8 mouse cellular contexts compared by ENCODE assay signal in genomic region chr7:99375455-99375854, GRCm38 (mm10). TPM values are rescaled to one million over a fixed set of nuclear protein-coding genes. Genes with fewer than 3 reads are reported as not detected.
DNase-seq lines count a peak whose midpoint lies in the region; ATAC-seq and TF ChIP-seq lines count a peak whose summit lies in the region.

No protein-coding gene starts in this region.

- no peak overlapping the region for H3K4me3 ChIP-seq in heart, embryonic 10.5 days
- no peak overlapping the region for H3K4me3 ChIP-seq in CH12.LX (replicated peaks in 1 of 3; ENCODE audit: low read depth in 2 of 3, low read length in 2 of 3, poor library complexity in 1 of 3)
- no peak overlapping the region for H3K4me3 ChIP-seq in heart, postnatal 0 days (ENCODE audit: low read depth, low read length)
- H3K4me3 ChIP-seq in limb, embryonic 10.5 days: no peak overlapping the region

- H3K4me2 ChIP-seq in CH12.LX (ENCODE audit: insufficient read depth, low read depth, poor library complexity, severe bottlenecking): no peak overlapping the region
- H3K4me2 ChIP-seq in heart, postnatal 0 days (ENCODE audit: low read depth, low read length): no peak overlapping the region

- DNase-seq in heart, adult 8-10 months (ENCODE audit: low spot score): peak; percentile 76
- DNase-seq in heart, embryonic 10.5 days (ENCODE audit: low spot score): no peak
- peak; percentile 66 for DNase-seq in CH12.LX (ENCODE audit: extremely low read depth)
- peak; percentile 40 for DNase-seq in c-Kit-positive CD71-negative TER-119-negative erythroid progenitor cells, embryonic 14.5 days (ENCODE audit: low read depth)
- DNase-seq in heart, postnatal 0 days (ENCODE audit: low spot score): peak; percentile 42
- peak; percentile 88 for DNase-seq in limb, embryonic 10.5 days (ENCODE audit: low spot score)
- DNase-seq in retina, embryonic 14.5 days (ENCODE audit: low spot score): peak; percentile 81
- DNase-seq in urinary bladder, postnatal 14 days (ENCODE audit: low spot score): peak; percentile 88

- H3K36me3 ChIP-seq in heart, embryonic 10.5 days: no peaks in the 10 kb centered on the region
- H3K36me3 ChIP-seq in CH12.LX (replicated peaks in 1 of 2; ENCODE audit: control insufficient read depth in 1 of 2, insufficient read depth in 1 of 2, low read length in 1 of 2): no peaks in the 10 kb centered on the region
- H3K36me3 ChIP-seq in heart, postnatal 0 days (replicated peaks; ENCODE audit: control insufficient read depth, insufficient read depth, low read length): no peaks in the 10 kb centered on the region
- H3K36me3 ChIP-seq in limb, embryonic 10.5 days: no peaks in the 10 kb centered on the region

- H3K4me1 ChIP-seq in heart, embryonic 10.5 days: peaks cover 25% of the 10 kb centered on the region
- H3K4me1 ChIP-seq in CH12.LX (ENCODE audit: control insufficient read depth in 1 of 2, insufficient read depth in 2 of 2): peaks cover 0 to 10% of the 10 kb centered on the region in 2 experiments; a peak in 2 of 4 replicates
- peaks cover 9% of the 10 kb centered on the region; the same call in 1 of the 2 replicates for H3K4me1 ChIP-seq in heart, postnatal 0 days (ENCODE audit: control insufficient read depth, insufficient read depth)
- peaks cover 6% of the 10 kb centered on the region for H3K4me1 ChIP-seq in limb, embryonic 10.5 days

- no peak for ATAC-seq in heart, postnatal 0 days (ENCODE audit: insufficient read depth, low read depth)

- peaks cover 12% of the 10 kb centered on the region for H3K27me3 ChIP-seq in heart, embryonic 10.5 days (ENCODE audit: insufficient read depth, poor library complexity, severe bottlenecking)
- peaks cover 7% of the 10 kb centered on the region for H3K27me3 ChIP-seq in CH12.LX (replicated peaks)
- H3K27me3 ChIP-seq in heart, postnatal 0 days (ENCODE audit: control insufficient read depth, insufficient read depth, low read length): no peaks in the 10 kb centered on the region
- no peaks in the 10 kb centered on the region; the same call in 1 of the 2 replicates for H3K27me3 ChIP-seq in limb, embryonic 10.5 days (ENCODE audit: low read depth, poor library complexity, severe bottlenecking)

- peak; percentile 68 to 96 for TF ChIP-seq CTCF in CH12.LX (conservative IDR thresholded peaks at IDR 0.05 in 1 of 2, IDR thresholded peaks at IDR 0.05 in 1 of 2; ENCODE audit: low read depth in 2 of 2, low read length in 2 of 2)
- peak; percentile 81 for TF ChIP-seq CTCF in heart, postnatal 0 days (IDR thresholded peaks at IDR 0.05; ENCODE audit: low read depth)

- dilution Hi-C loops in CH12.LX (cut with MboI; ENCODE audit: extremely low pct_ligation_motif_present, extremely low pct_unique_long_range_greater_than_20kb, low sequenced_read_pairs): no loop called here

- H3K27ac ChIP-seq in heart, embryonic 10.5 days: no peak overlapping the region
- no peak overlapping the region for H3K27ac ChIP-seq in CH12.LX (ENCODE audit: insufficient read depth, low read depth)
- H3K27ac ChIP-seq in heart, postnatal 0 days (ENCODE audit: low read depth): no peak overlapping the region
- H3K27ac ChIP-seq in limb, embryonic 10.5 days: no peak overlapping the region

- TF ChIP-seq EP300 in CH12.LX (IDR thresholded peaks at IDR 0.05; ENCODE audit: low read length): no peak
- TF ChIP-seq EP300 in heart, postnatal 0 days (IDR thresholded peaks at IDR 0.05; ENCODE audit: low read depth): no peak

- no peak for TF ChIP-seq POLR2A in CH12.LX (IDR thresholded peaks at IDR 0.05; ENCODE audit: low read depth, low read length)

- in situ Hi-C loops in CH12.LX (cut with MboI; ENCODE audit: low pct_ligation_motif_present, low pct_unique_long_range_greater_than_20kb, low sequenced_read_pairs): loop anchor here (5.0 kb wide), 1 partner anchor 77 kb away; no protein-coding TSS in a partner anchor

- TF ChIP-seq RAD21 in CH12.LX (IDR thresholded peaks at IDR 0.05; ENCODE audit: low read depth, low read length): peak; percentile 93

- no peaks in the 10 kb centered on the region for H3K79me2 ChIP-seq in CH12.LX (replicated peaks; ENCODE audit: control insufficient read depth, extremely low read depth, insufficient read depth, poor library complexity, severe bottlenecking)

- H3K9ac ChIP-seq in CH12.LX (ENCODE audit: insufficient read depth, low read depth): no peak overlapping the region
- no peak overlapping the region for H3K9ac ChIP-seq in heart, postnatal 0 days (replicated peaks; ENCODE audit: low read depth, low read length)

- H3K9me3 ChIP-seq in heart, embryonic 10.5 days: no peaks in the 10 kb centered on the region
- H3K9me3 ChIP-seq in CH12.LX (replicated peaks; ENCODE audit: low read length): peaks cover 9% of the 10 kb centered on the region
- no peaks in the 10 kb centered on the region for H3K9me3 ChIP-seq in heart, postnatal 0 days (replicated peaks; ENCODE audit: control insufficient read depth, low read length)
- no peaks in the 10 kb centered on the region for H3K9me3 ChIP-seq in limb, embryonic 10.5 days (replicated peaks)

- WGBS in heart, embryonic 10.5 days: 8% methylated on average over 4 of the region's 4 CpGs
- 7% methylated on average over 4 of the region's 4 CpGs for WGBS in heart, postnatal 0 days
- WGBS in limb, embryonic 10.5 days: 9% methylated on average over 4 of the region's 4 CpGs

TF ChIP-seq in CH12.LX, 34 proteins besides CTCF, POLR2A, EP300 and RAD21:
- TF ChIP-seq ZC3H11A (IDR thresholded peaks at IDR 0.05; ENCODE audit: low read depth, low read length) (peak; percentile 94), USF1 (IDR thresholded peaks at IDR 0.05; ENCODE audit: low read depth, low read length) (no peak), SMC3 (IDR thresholded peaks at IDR 0.05; ENCODE audit: low read depth, low read length) (peak; percentile 99)

RNA-seq across cellular contexts. Expression of gene Gdpd5, which starts 5.8 kb away (rescaled TPM):
- 10 to 100 TPM; 19.7 to 30.7 (median 24.3) TPM for total RNA-seq in heart, adult 8-10 months (2022)
- polyA plus RNA-seq in heart, embryonic 10.5 days (2016; fragmentation: Nextera tagmentation; extraction: Ambion mirVana): 24.2 and 31.6 TPM in 2 replicates
- total RNA-seq in CH12.LX (2012; rRNA removed) (7.5 and 9.1 TPM in 2 replicates), CH12.LX (2014; rRNA removed) (2.4 and 2.8 TPM in 2 replicates)
- 7.0 and 9.0 TPM in 2 replicates for polyA plus RNA-seq in CH12.LX (2012; ENCODE audit: insufficient read length, low read depth)
- total RNA-seq in heart, postnatal 0 days (2014; rRNA removed; ENCODE audit: low replicate concordance): 35.9 and 47.8 TPM in 2 replicates
- 24.4 and 28.9 TPM in 2 replicates for polyA plus RNA-seq in heart, postnatal 0 days (2015; fragmentation: Nextera tagmentation; extraction: Ambion mirVana)
- polyA plus RNA-seq in limb, embryonic 10.5 days (2016; fragmentation: Nextera tagmentation; extraction: Ambion mirVana): 9.9 and 12.3 TPM in 2 replicates

RNA-seq across cellular contexts. Expression of gene Serpinh1, which starts 22.4 kb away (rescaled TPM):
- 100 to 1,000 TPM; 129 to 268 (median 205) TPM for total RNA-seq in heart, adult 8-10 months (2022)
- 1,580 and 1,787 TPM in 2 replicates for polyA plus RNA-seq in heart, embryonic 10.5 days (2016; fragmentation: Nextera tagmentation; extraction: Ambion mirVana)
- total RNA-seq in CH12.LX (2012; rRNA removed) (not detected in 2 replicates), CH12.LX (2014; rRNA removed) (not detected in 2 replicates)
- polyA plus RNA-seq in CH12.LX (2012; ENCODE audit: insufficient read length, low read depth): not detected in 2 replicates
- 811 and 864 TPM in 2 replicates for total RNA-seq in heart, postnatal 0 days (2014; rRNA removed; ENCODE audit: low replicate concordance)
- 522 and 571 TPM in 2 replicates for polyA plus RNA-seq in heart, postnatal 0 days (2015; fragmentation: Nextera tagmentation; extraction: Ambion mirVana)
- polyA plus RNA-seq in limb, embryonic 10.5 days (2016; fragmentation: Nextera tagmentation; extraction: Ambion mirVana): 1,171 and 1,177 TPM in 2 replicates

Comparison
In these comparisons a context has a peak if more than half of its experiments do, and no peak if none do; other contexts are left out.
1. RNA of gene Serpinh1, which starts 22.4 kb away (polyA plus RNA-seq): 1,580 to 1,787 TPM in heart, embryonic 10.5 days, 1,171 to 1,177 TPM in limb, embryonic 10.5 days and 522 to 571 TPM in heart, postnatal 0 days; not detected in CH12.LX; every median in the first group is over 100 times any median in the second.